Mouse (Mus musculus) liver, postnatal 0 days (tissue): ENCODE data around the gene Asb15.

Experiments used
- CTCF ChIP-seq: sonication (generic); IDR thresholded peaks from 2 replicates; pipeline ENCODE4 v1.5.1; 2016; ENCODE audit warnings: antibody characterized with exemption, low read depth
- EP300 ChIP-seq: IDR thresholded peaks from 2 replicates; pipeline ENCODE4 v1.6.1; 2016; ENCODE audit warnings: antibody characterized with exemption, low read depth, mild to moderate bottlenecking

DNA sequence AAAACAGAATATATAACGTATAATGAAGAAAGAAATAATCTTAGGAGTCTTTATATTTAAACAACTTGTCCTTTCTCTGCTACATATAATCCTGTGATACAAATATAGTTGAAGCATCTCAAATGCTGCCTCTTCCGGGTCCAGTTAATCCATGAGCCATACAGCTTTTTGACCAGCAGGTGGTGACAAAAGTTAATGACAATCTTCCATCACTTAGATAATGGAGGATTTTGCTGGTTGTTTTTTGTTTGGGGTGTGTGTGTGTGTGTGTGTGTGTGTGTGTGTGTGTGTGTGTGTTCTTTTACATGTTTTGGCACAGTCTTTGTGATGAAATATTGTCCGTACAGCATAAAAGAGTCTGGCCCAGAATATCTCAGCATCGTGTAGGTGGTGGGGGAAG lies 2.2 kb downstream of the Asb15 start:
- peak; percentile 82 for TF ChIP-seq CTCF
- TF ChIP-seq EP300, result no peak
